Mouse (Mus musculus) cerebellum, adult 2 months (tissue): ENCODE measurements around the gene Tagap1.
"Not testable (repeated sequence)": the region's sequence is repeated elsewhere in the genome, so short reads cannot be mapped to it uniquely, and the experiment has no call there.

Experiments
- CTCF ChIP-seq: fragments of 200-500 bp; IDR thresholded peaks from 2 replicates; pipeline ENCODE4 v1.5.1; 2011; ENCODE audit warnings: low read depth, mild to moderate bottlenecking, control low read depth, low read length, moderate library complexity, borderline replicate concordance; ENCODE audit not compliant: insufficient read depth
- POLR2A ChIP-seq: fragments of 200-500 bp; IDR thresholded peaks from 2 replicates; pipeline ENCODE4 v1.6.1; 2011; ENCODE audit warnings: low read length, control low read depth, borderline replicate concordance; ENCODE audit not compliant: insufficient read depth

GRCm38 (mm10) chr17:6978287-6979248 lies 17.6 kb upstream of the Tagap1 start, which contains the start of gene Gm49721:
- TF ChIP-seq POLR2A, CTCF: not testable (repeated sequence)
